Mouse (Mus musculus) stomach, postnatal 0 days (tissue): ENCODE measurements around the gene Chn1. TPM values are rescaled to one million over a fixed set of nuclear protein-coding genes. Genes with fewer than 3 reads are reported as not detected.

Experiments used
- ATAC-seq: fragments of 200-750 bp; cut with Nextera tagmentation; 2 replicates; pipeline ENCODE4 v1.8.0; 2017; ENCODE audit not compliant: low FRiP score, low TSS enrichment
- DNase-seq: peaks from one replicate; pipeline ENCODE4 v3.0.0-alpha.2; 2016; ENCODE audit warnings: low spot score
- H3K27ac ChIP-seq: fragments of 300-500 bp; sonication (generic); replicated peaks from 2 replicates; pipeline ENCODE4 v1.5.1; 2014; ENCODE audit warnings: mild to moderate bottlenecking, control low read depth
- H3K27me3 ChIP-seq: fragments of 300-500 bp; sonication (generic); 2 replicates; pipeline ENCODE4 v1.6.1; 2014; ENCODE audit warnings: low read length; ENCODE audit not compliant: control insufficient read depth, insufficient read depth
- H3K36me3 ChIP-seq: fragments of 300-500 bp; sonication (generic); 2 replicates; pipeline ENCODE4 v1.6.1; 2014; ENCODE audit warnings: low read length, mixed read lengths; ENCODE audit not compliant: control insufficient read depth, insufficient read depth
- H3K4me1 ChIP-seq: fragments of 300-500 bp; sonication (generic); replicated peaks from 2 replicates; pipeline ENCODE4 v1.6.1; 2014; ENCODE audit warnings: antibody characterized with exemption; ENCODE audit not compliant: control insufficient read depth, insufficient read depth
- H3K4me2 ChIP-seq: fragments of 300-500 bp; sonication (generic); replicated peaks from 2 replicates; pipeline ENCODE4 v1.6.1; 2014; ENCODE audit warnings: low read depth, mild to moderate bottlenecking, control low read depth, moderate library complexity
- H3K4me3 ChIP-seq: fragments of 300-500 bp; sonication (generic); 2 replicates; pipeline ENCODE4 v1.5.1; 2014; ENCODE audit warnings: low read depth, low read length, control low read depth
- H3K9ac ChIP-seq: fragments of 300-500 bp; sonication (generic); 2 replicates; pipeline ENCODE4 v1.6.1; 2014; ENCODE audit warnings: mild to moderate bottlenecking, low read length, control low read depth, mixed read lengths
- H3K9me3 ChIP-seq: fragments of 300-500 bp; sonication (generic); 2 replicates; pipeline ENCODE4 v1.6.1; 2016; ENCODE audit warnings: low read length; ENCODE audit not compliant: control insufficient read depth
- CTCF ChIP-seq: IDR thresholded peaks from 2 replicates; pipeline ENCODE4 v1.5.1; 2016; ENCODE audit warnings: antibody characterized with exemption, low read depth, mild to moderate bottlenecking, moderate library complexity
- EP300 ChIP-seq: optimal IDR thresholded peaks from 2 replicates; pipeline ENCODE3; 2016; ENCODE audit warnings: antibody characterized with exemption
- WGBS: fragments of 180-500 bp; shearing (Covaris S2); extraction: QIAGEN DNeasy Blood & Tissue Kit; methylation state at CpG from one replicate; pipeline ENCODE4 v1.1.7; 2014; 5-methylcytosine and 5-hydroxymethylcytosine counted together
- polyA plus RNA-seq: library from polyadenylated mRNA; unstranded; fragments of >200 nt; fragmentation: Nextera tagmentation; extraction: Ambion mirVana; gene quantifications from 2 replicates; pipeline ENCODE4 v1.2.1, GENCODE M21; 2015

Chn1 gene
- polyA plus RNA-seq, 1 experiment from 2014 or later, result 7.4 TPM

DNA sequence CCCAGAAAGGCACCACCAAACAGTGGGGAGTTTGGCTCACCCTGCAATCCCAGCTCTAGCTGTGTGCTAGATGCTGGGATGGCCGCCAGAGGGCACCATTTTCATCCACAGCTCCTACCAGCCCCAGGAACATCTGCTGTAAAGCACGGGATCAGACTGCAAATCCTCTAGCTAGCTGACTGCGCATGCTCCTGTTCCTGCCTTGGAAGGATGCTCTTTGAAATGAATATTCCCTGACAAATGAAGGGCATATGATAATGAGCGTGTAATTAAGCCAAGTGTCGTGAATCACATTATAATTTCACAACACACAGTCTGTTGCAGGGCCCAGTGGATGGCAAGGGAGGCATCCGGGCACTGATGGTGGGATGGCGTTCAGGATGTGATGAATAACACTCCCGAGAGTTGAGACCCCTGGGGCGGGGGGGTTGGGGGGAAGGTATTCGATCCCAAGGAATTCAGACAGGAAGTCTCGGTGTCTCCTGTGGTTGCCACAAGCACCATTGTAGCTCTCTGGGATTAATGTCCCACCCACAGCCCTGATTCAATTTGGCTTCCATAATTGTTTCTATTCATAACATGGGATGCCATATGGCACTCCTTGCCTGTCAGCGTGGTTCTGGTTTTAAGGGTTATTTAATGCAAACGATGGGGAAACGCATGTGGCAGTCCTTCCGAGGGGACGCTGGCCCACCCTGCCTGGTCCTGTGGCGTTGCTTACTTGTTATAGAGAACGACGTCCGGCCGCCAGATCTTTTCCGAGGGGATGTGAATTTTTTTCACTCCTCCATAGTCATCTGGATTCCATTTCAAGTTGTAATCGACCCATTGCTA lies 202.4 kb downstream of the Chn1 start:
- TF ChIP-seq EP300 (no peak), CTCF (peak; percentile 93)

DNA sequence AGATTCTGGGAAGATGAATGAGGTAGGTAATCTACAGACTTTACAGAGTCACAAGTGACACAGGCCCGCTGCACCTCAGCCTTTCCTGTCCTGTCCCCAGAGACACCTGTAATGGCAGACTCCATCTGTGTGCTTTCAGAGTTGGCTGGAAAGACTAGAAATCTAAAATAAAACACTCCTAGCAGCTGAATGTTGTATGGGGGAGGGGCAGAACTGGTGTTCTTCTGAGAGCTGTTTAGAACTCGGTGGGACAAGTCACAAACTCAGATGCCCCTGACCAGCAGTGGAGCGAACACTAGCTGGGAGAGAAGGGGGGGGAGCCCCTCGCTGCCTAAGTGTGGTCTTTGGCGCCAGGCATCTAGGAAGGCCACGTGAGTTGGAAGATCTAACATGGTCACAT lies 203.2 kb downstream of the Chn1 start:
- TF ChIP-seq CTCF (no peak), EP300 (no peak)

More for the DNA sequence above, 202.4 kb downstream of the Chn1 start:
- DNase-seq (peak; percentile 73), ATAC-seq (peak; percentile 84)
- Histone ChIP-seq H3K4me1 (no peaks in the 10 kb centered on the region), H3K9ac (no peak overlapping the region), H3K4me2 (no peak overlapping the region), H3K27ac (no peak overlapping the region), H3K27me3 (no peaks in the 10 kb centered on the region), H3K9me3 (no peaks in the 10 kb centered on the region), H3K4me3 (no peak overlapping the region), H3K36me3 (no peaks in the 10 kb centered on the region)
- 35% methylated on average over 23 of the region's 23 CpGs for WGBS

DNA sequence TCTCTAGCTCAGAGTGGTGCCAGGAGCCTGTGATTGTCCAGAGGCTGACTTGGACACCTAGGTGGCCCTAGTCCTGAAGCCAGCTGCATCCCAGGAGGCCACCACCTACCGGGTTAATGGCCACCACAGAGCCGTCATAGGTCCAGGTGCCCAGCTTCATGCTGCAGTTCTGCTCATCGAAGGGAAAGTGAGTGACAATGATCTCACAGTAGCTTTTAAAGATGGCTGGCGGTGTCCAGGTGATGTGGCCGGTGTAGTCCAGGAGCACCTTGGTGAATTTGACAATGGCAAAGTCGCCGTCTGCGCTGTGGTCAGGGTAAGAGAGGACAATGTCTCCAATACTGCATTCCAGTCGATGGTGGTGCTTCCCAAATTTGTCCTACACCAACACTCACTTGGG lies 203.8 kb downstream of the Chn1 start:
- ATAC-seq, result no peak
- no peak overlapping the region for H3K4me2 ChIP-seq

More for the DNA sequence above, 203.2 kb downstream of the Chn1 start:
- Histone ChIP-seq H3K4me3 (no peak overlapping the region), H3K36me3 (no peaks in the 10 kb centered on the region), H3K27me3 (no peaks in the 10 kb centered on the region), H3K9me3 (no peaks in the 10 kb centered on the region), H3K4me1 (no peaks in the 10 kb centered on the region), H3K27ac (no peak overlapping the region), H3K4me2 (no peak overlapping the region), H3K9ac (no peak overlapping the region)
- DNase-seq (no peak), ATAC-seq (no peak)
- 70% methylated on average over 6 of the region's 6 CpGs for WGBS

DNA sequence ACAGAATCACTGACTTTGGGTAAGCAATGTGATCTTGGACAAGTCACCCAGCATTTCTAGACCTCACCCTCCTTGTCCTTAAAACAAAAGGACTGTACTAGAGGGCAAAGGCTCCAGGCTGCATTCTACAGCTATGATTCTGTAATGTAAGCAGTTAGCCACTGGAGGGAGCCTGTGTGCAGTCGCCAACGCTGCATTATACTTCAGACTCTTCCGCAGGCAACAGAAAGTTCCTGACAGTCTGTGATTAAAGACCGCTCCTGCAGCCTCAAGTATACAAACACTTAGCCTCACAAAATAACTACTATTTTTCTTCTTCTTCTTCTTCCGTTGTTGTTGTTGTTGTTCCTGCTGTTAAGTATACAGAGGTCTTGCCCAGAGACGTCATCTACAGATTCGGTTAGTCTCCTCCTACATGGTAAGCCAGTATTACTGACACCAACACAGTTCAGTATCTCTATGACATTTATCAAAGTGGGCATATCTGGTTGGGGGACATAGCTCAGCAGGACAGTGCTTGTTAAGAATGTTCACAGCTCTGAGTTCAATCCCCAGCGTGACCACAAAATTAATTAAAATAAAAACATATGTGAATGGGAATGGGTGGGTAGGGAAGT lies 208.0 kb downstream of the Chn1 start:
- Histone ChIP-seq H3K27ac (no peak overlapping the region), H3K4me1 (no peaks in the 10 kb centered on the region), H3K27me3 (no peaks in the 10 kb centered on the region), H3K9ac (no peak overlapping the region), H3K36me3 (no peaks in the 10 kb centered on the region), H3K9me3 (no peaks in the 10 kb centered on the region), H3K4me2 (peak overlapping the region; percentile 9; the same call in 1 of the 2 replicates), H3K4me3 (no peak overlapping the region)
- DNase-seq, result peak; percentile 60
- WGBS, result 17% methylated on average over 8 of the region's 8 CpGs
- TF ChIP-seq CTCF (peak; percentile 90), EP300 (no peak)
- ATAC-seq, result peak; percentile 75

More for the DNA sequence above, 203.8 kb downstream of the Chn1 start:
- H3K36me3 ChIP-seq, result no peaks in the 10 kb centered on the region
- TF ChIP-seq CTCF (no peak), EP300 (no peak)
- no peaks in the 10 kb centered on the region for H3K27me3 ChIP-seq
- H3K9me3 ChIP-seq, result no peaks in the 10 kb centered on the region
- H3K4me1 ChIP-seq, result no peaks in the 10 kb centered on the region
- H3K27ac ChIP-seq, result no peak overlapping the region
- H3K4me3 ChIP-seq, result no peak overlapping the region
- no peak for DNase-seq
- H3K9ac ChIP-seq, result no peak overlapping the region
- 97% methylated on average over 9 of the region's 9 CpGs for WGBS

DNA sequence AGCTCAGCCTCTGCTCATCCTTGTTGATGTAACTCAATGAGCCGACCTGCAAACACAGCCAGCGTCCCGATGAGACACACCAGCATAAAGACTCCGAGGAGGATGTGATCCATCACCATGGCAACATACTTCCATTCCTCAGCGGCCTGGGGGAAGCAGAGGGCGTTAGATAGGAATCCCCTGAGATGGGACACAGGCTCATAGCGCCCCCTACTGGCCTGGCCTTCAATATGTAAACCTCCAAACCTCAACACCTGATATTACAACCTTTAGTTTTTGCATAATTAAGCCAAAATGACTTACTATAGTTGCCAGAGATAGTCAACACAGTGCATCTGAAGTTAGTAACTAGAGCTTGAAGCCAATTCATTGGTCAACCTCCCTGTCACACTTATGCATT lies 209.0 kb downstream of the Chn1 start:
- Histone ChIP-seq H3K4me2 (no peak overlapping the region), H3K27ac (no peak overlapping the region), H3K27me3 (no peaks in the 10 kb centered on the region), H3K9ac (no peak overlapping the region), H3K4me3 (no peak overlapping the region), H3K4me1 (no peaks in the 10 kb centered on the region), H3K36me3 (no peaks in the 10 kb centered on the region), H3K9me3 (no peaks in the 10 kb centered on the region)
- 16% methylated on average over 7 of the region's 7 CpGs for WGBS
- TF ChIP-seq CTCF (peak; percentile 61), EP300 (no peak)
- ATAC-seq (no peak), DNase-seq (peak; percentile 25)

DNA sequence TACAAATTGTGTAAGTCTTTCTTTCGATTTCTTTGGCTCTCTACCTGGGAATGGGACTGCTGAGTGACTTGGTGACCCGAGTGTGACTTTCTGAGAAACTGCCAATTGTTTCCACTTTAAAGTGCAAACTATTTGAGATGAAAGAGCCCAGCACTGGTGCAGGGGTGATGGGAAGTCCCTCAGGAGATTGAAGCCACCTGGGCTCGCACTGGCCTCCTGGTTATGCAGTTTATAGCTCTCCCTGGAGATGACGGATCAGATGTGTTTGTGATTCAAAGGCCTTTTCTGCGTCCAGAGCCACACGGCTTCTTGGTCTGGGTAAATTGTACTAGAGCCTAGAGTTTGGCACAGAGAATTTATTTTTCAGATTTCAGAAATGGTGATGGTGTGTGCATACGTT lies 211.5 kb downstream of the Chn1 start:
- no peak overlapping the region for H3K27ac ChIP-seq
- WGBS, result 52% methylated on average over 7 of the region's 7 CpGs
- TF ChIP-seq EP300 (no peak), CTCF (no peak)
- no peaks in the 10 kb centered on the region for H3K4me1 ChIP-seq
- H3K27me3 ChIP-seq, result no peaks in the 10 kb centered on the region
- no peaks in the 10 kb centered on the region for H3K9me3 ChIP-seq
- no peaks in the 10 kb centered on the region for H3K36me3 ChIP-seq
- ATAC-seq (no peak), DNase-seq (no peak)
- H3K4me3 ChIP-seq, result no peak overlapping the region
- no peak overlapping the region for H3K9ac ChIP-seq
- no peak overlapping the region for H3K4me2 ChIP-seq
